In genomic region chr11:44278521-44279208, GRCm38 (mm10) we compare ENCODE assay signal across 29 mouse cellular contexts.
DNase-seq lines count a peak whose midpoint lies in the region; ATAC-seq lines count a peak whose summit lies in the region.
"Had no signal": no experiment of that assay in that cellular context is flagged by ENCODE, and none has a peak within 500 bp of the region (broad histone marks: within the 10 kb centered on the region; RNA-seq: fewer than 3 reads in every experiment).

No protein-coding gene starts in this region.

- no peak overlapping the region for H3K27ac ChIP-seq in lung, embryonic 15.5 days
- H3K27ac ChIP-seq: embryonic facial prominence, embryonic 10.5 days; embryonic facial prominence, embryonic 13.5 days; forebrain, embryonic 12.5 days; forebrain, embryonic 15.5 days; heart, embryonic 15.5 days; hindbrain, embryonic 15.5 days had no signal

- H3K4me2 ChIP-seq in lung, embryonic 15.5 days: no peak overlapping the region
- H3K4me2 ChIP-seq: embryonic facial prominence, embryonic 13.5 days; forebrain, embryonic 12.5 days; forebrain, embryonic 15.5 days; heart, embryonic 12.5 days; heart, embryonic 15.5 days; hindbrain, embryonic 15.5 days had no signal

- ATAC-seq in lung, embryonic 15.5 days (ENCODE audit: borderline replicate concordance, extremely low read depth, low FRiP score, low TSS enrichment): peak; percentile 75; the same call in 1 of the 2 replicates
- ATAC-seq: activated CD4-positive, CD25-positive, alpha-beta regulatory T cell, adult 4 months; forebrain, embryonic 15.5 days had no signal

- no peak overlapping the region for H3K4me3 ChIP-seq in lung, embryonic 15.5 days
- H3K4me3 ChIP-seq: embryonic facial prominence, embryonic 10.5 days; embryonic facial prominence, embryonic 13.5 days; erythroblast, embryonic 14.5 days; forebrain, embryonic 12.5 days; forebrain, embryonic 15.5 days; heart, embryonic 12.5 days; heart, embryonic 15.5 days; hindbrain, embryonic 15.5 days had no signal

- DNase-seq in lung, postnatal 14 days: no peak
- peak; percentile 2 for DNase-seq in lung, postnatal 10 days
- DNase-seq in lung, postnatal 36 days: no peak
- peak; percentile 6 for DNase-seq in Muller cell, postnatal 12 days (ENCODE audit: inconsistent ontology term)
- DNase-seq in spleen, adult 12 weeks (ENCODE audit: low spot score): no peak
- DNase-seq: adrenal gland, adult 8-10 months; adrenal gland, postnatal 25 days; B cell, adult 2 months; cerebellum, adult 11-12 months; cerebellum, adult 8-10 months; cerebellum, postnatal 10 days; cerebellum, postnatal 36 days; embryo, embryonic 11 days; gastrocnemius, postnatal 25 days; heart, adult 18-20 months; heart, postnatal 10 days; heart, postnatal 4 days had no signal

- no peaks in the 10 kb centered on the region for H3K9me3 ChIP-seq in lung, embryonic 15.5 days
- H3K9me3 ChIP-seq: embryonic facial prominence, embryonic 10.5 days; embryonic facial prominence, embryonic 13.5 days; forebrain, embryonic 12.5 days; forebrain, embryonic 15.5 days; G1E; heart, embryonic 12.5 days; heart, embryonic 15.5 days; hindbrain, embryonic 15.5 days had no signal

- no peaks in the 10 kb centered on the region for H3K36me3 ChIP-seq in lung, embryonic 15.5 days
- H3K36me3 ChIP-seq: embryonic facial prominence, embryonic 10.5 days; embryonic facial prominence, embryonic 13.5 days; forebrain, embryonic 12.5 days; forebrain, embryonic 15.5 days; G1E; heart, embryonic 12.5 days; heart, embryonic 15.5 days; hindbrain, embryonic 15.5 days had no signal

- H3K27me3 ChIP-seq in lung, embryonic 15.5 days: no peaks in the 10 kb centered on the region
- H3K27me3 ChIP-seq: CH12.LX; embryonic facial prominence, embryonic 13.5 days; forebrain, embryonic 12.5 days; forebrain, embryonic 15.5 days; heart, embryonic 12.5 days; heart, embryonic 15.5 days; hindbrain, embryonic 15.5 days had no signal

- 0 out of 2 replicates have a peak, but pooled peaks cover 5% of the 10 kb centered on the region for H3K4me1 ChIP-seq in lung, embryonic 15.5 days
- H3K4me1 ChIP-seq: embryonic facial prominence, embryonic 10.5 days; embryonic facial prominence, embryonic 13.5 days; forebrain, embryonic 12.5 days; forebrain, embryonic 15.5 days; heart, embryonic 12.5 days; heart, embryonic 15.5 days; hindbrain, embryonic 15.5 days had no signal

- H3K9ac ChIP-seq in lung, embryonic 15.5 days: no peak overlapping the region
- H3K9ac ChIP-seq: embryonic facial prominence, embryonic 13.5 days; forebrain, embryonic 12.5 days; forebrain, embryonic 15.5 days; heart, embryonic 12.5 days; heart, embryonic 15.5 days; hindbrain, embryonic 15.5 days had no signal

- 39% methylated on average over 7 of the region's 7 CpGs for WGBS in lung, embryonic 15.5 days

Comparison
In these comparisons a context has a peak if more than half of its experiments do, and no peak if none do; other contexts are left out.
1. DNase-seq: peak in lung, postnatal 10 days (single experiment) and Muller cell, postnatal 12 days (single experiment); none in lung, postnatal 14 days (single experiment), lung, postnatal 36 days (single experiment) and spleen, adult 12 weeks (single experiment).